Mouse (Mus musculus): ENCODE results near the gene Slirp. TPM values are rescaled to one million over a fixed set of nuclear protein-coding genes. Genes with fewer than 3 reads are reported as not detected.
A peak's percentile ranks its signal among the peaks of the same experiment; 100 is the strongest.

Gene Slirp
- total RNA-seq (2012; rRNA removed): 117 and 159 TPM in 2 replicates
- total RNA-seq (2014; rRNA removed): 138 and 180 TPM in 2 replicates
- polyA plus RNA-seq (2012; ENCODE audit: insufficient read length, low read depth): 261 and 271 TPM in 2 replicates

- Histone ChIP-seq H3K27me3 (replicated peaks) (no peaks in the 10 kb centered on the region), H3K4me1 (ENCODE audit: control insufficient read depth in 1 of 2, insufficient read depth in 2 of 2) (peaks cover 0 to 48% of the 10 kb centered on the region in 2 experiments; a peak in 2 of 4 replicates), H3K79me2 (replicated peaks; ENCODE audit: control insufficient read depth, extremely low read depth, insufficient read depth, poor library complexity, severe bottlenecking) (peaks cover 82% of the 10 kb centered on the region), H3K4me2 (ENCODE audit: insufficient read depth, low read depth, poor library complexity, severe bottlenecking) (peak within 1 kb of the TSS; percentile 96), H3K9ac (ENCODE audit: insufficient read depth, low read depth) (peak within 1 kb of the TSS; percentile 83), H3K4me3 (replicated peaks in 1 of 3; ENCODE audit: low read depth in 2 of 3, low read length in 2 of 3, poor library complexity in 1 of 3) (peak within 1 kb of the TSS; percentile 91 to 96 (median 94)), H3K9me3 (replicated peaks; ENCODE audit: low read length) (no peaks in the 10 kb centered on the region), H3K27ac (ENCODE audit: insufficient read depth, low read depth) (peak within 1 kb of the TSS; percentile 36), H3K36me3 (replicated peaks in 1 of 2; ENCODE audit: control insufficient read depth in 1 of 2, insufficient read depth in 1 of 2, low read length in 1 of 2) (peaks cover 34 to 60% of the 10 kb centered on the region in 2 experiments)
- dilution Hi-C loops (cut with MboI; ENCODE audit: extremely low pct_ligation_motif_present, extremely low pct_unique_long_range_greater_than_20kb, low sequenced_read_pairs): no loop called here
- DNase-seq (ENCODE audit: extremely low read depth): peak; percentile 94
- in situ Hi-C loops (cut with MboI; ENCODE audit: low pct_ligation_motif_present, low pct_unique_long_range_greater_than_20kb, low sequenced_read_pairs): no loop called here
- peak; percentile 77; the same call in 1 of the 2 replicates for TF ChIP-seq ZMIZ1 (IDR thresholded peaks at IDR 0.05; ENCODE audit: low read depth, low read length)
- no peak for TF ChIP-seq JUN (IDR thresholded peaks at IDR 0.05; ENCODE audit: insufficient read depth, low read depth, low read length)
- no peak for TF ChIP-seq MAZ (IDR thresholded peaks at IDR 0.05; ENCODE audit: low read depth, low read length)
- peak; percentile 91 for TF ChIP-seq MYC (IDR thresholded peaks at IDR 0.05; ENCODE audit: low read depth, low read length)
- TF ChIP-seq CTCF (conservative IDR thresholded peaks at IDR 0.05 in 1 of 2, IDR thresholded peaks at IDR 0.05 in 1 of 2; ENCODE audit: low read depth in 2 of 2, low read length in 2 of 2): no peak
- peak; percentile 98 for TF ChIP-seq TCF12 (IDR thresholded peaks at IDR 0.05; ENCODE audit: low read depth, low read length)
- TF ChIP-seq MAX (IDR thresholded peaks at IDR 0.05; ENCODE audit: low read length): peak; percentile 40; the same call in 1 of the 2 replicates
- peak; percentile 95 for TF ChIP-seq HCFC1 (IDR thresholded peaks at IDR 0.05; ENCODE audit: low read depth, low read length)
- no peak for TF ChIP-seq MAFK (IDR thresholded peaks at IDR 0.05; ENCODE audit: insufficient replicate concordance, low read length)
- TF ChIP-seq ZNF384 (IDR thresholded peaks at IDR 0.05; ENCODE audit: low read depth, low read length): no peak
- TF ChIP-seq SMC3 (IDR thresholded peaks at IDR 0.05; ENCODE audit: low read depth, low read length): no peak
- TF ChIP-seq JUND (conservative IDR thresholded peaks at IDR 0.05; ENCODE audit: low read depth, low read length): no peak
- TF ChIP-seq GABPA (IDR thresholded peaks at IDR 0.05; ENCODE audit: insufficient replicate concordance, low read depth, low read length): no peak; the same call in 1 of the 2 replicates
- TF ChIP-seq USF1 (IDR thresholded peaks at IDR 0.05; ENCODE audit: low read depth, low read length): no peak
- 0 out of 2 replicates have a peak, but pooled peaks have one; percentile 5 for TF ChIP-seq UBTF (IDR thresholded peaks at IDR 0.05; ENCODE audit: low read depth, low read length)
- TF ChIP-seq MXI1 (IDR thresholded peaks at IDR 0.05; ENCODE audit: low read depth, low read length): peak; percentile 64
- TF ChIP-seq EP300 (IDR thresholded peaks at IDR 0.05; ENCODE audit: low read length): no peak
- peak; percentile 89 for TF ChIP-seq NELFE (IDR thresholded peaks at IDR 0.05; ENCODE audit: low read depth, low read length)
- peak; percentile 93 for TF ChIP-seq SIN3A (IDR thresholded peaks at IDR 0.05; ENCODE audit: low read length)
- peak; percentile 43; the same call in 1 of the 2 replicates for TF ChIP-seq MEF2A (IDR thresholded peaks at IDR 0.05; ENCODE audit: borderline replicate concordance, low read depth, low read length)
- TF ChIP-seq CHD1 (IDR thresholded peaks at IDR 0.05; ENCODE audit: low read depth, low read length): peak; percentile 43; the same call in 1 of the 2 replicates
- no peak for TF ChIP-seq RAD21 (IDR thresholded peaks at IDR 0.05; ENCODE audit: low read depth, low read length)
- TF ChIP-seq PAX5 (IDR thresholded peaks at IDR 0.05; ENCODE audit: low read length): no peak
- TF ChIP-seq ZKSCAN1 (IDR thresholded peaks at IDR 0.05; ENCODE audit: borderline replicate concordance, low read depth, low read length): no peak
- no peak for TF ChIP-seq ETS1 (conservative IDR thresholded peaks at IDR 0.05; ENCODE audit: low read depth, low read length)
- TF ChIP-seq ZC3H11A (IDR thresholded peaks at IDR 0.05; ENCODE audit: low read depth, low read length): no peak
- peak; percentile 95 for TF ChIP-seq TBP (conservative IDR thresholded peaks at IDR 0.05; ENCODE audit: low read depth, low read length)
- peak; percentile 91 for TF ChIP-seq ELF1 (IDR thresholded peaks at IDR 0.05; ENCODE audit: low read depth, low read length)
- no peak for TF ChIP-seq E2F4 (IDR thresholded peaks at IDR 0.05; ENCODE audit: insufficient replicate concordance, low read depth, low read length)
- TF ChIP-seq RCOR1 (conservative IDR thresholded peaks at IDR 0.05; ENCODE audit: low read depth, low read length): 0 out of 2 replicates have a peak, but pooled peaks have one; percentile 50
- peak; percentile 54 for TF ChIP-seq POLR2AphosphoS2 (IDR thresholded peaks at IDR 0.05; ENCODE audit: low read depth, low read length)
- TF ChIP-seq IRF4 (IDR thresholded peaks at IDR 0.05; ENCODE audit: low read depth, low read length): peak; percentile 86
- TF ChIP-seq BHLHE40 (IDR thresholded peaks at IDR 0.05; ENCODE audit: low read depth, low read length): no peak
- TF ChIP-seq POLR2A (IDR thresholded peaks at IDR 0.05; ENCODE audit: low read depth, low read length): peak; percentile 95
- TF ChIP-seq USF2 (conservative IDR thresholded peaks at IDR 0.05; ENCODE audit: low read depth, low read length): no peak
- peak; percentile 69 for TF ChIP-seq NRF1 (IDR thresholded peaks at IDR 0.05; ENCODE audit: low read depth, low read length)
- peak; percentile 94 for TF ChIP-seq CHD2 (IDR thresholded peaks at IDR 0.05; ENCODE audit: low read length)
- TF ChIP-seq KAT2A (IDR thresholded peaks at IDR 0.05; ENCODE audit: insufficient replicate concordance, low read length): peak; percentile 95
Measured at GRCm38 (mm10) chr12:87443700-87444122, at the start of gene Slirp, which contains the start of gene Alkbh1. Gene Slirp, plus strand, starts transcription at chr12:87443896. Gene Alkbh1, minus strand, starts transcription at chr12:87444017.
